25 mouse cellular contexts compared by ENCODE assay signal in the genomic region with DNA sequence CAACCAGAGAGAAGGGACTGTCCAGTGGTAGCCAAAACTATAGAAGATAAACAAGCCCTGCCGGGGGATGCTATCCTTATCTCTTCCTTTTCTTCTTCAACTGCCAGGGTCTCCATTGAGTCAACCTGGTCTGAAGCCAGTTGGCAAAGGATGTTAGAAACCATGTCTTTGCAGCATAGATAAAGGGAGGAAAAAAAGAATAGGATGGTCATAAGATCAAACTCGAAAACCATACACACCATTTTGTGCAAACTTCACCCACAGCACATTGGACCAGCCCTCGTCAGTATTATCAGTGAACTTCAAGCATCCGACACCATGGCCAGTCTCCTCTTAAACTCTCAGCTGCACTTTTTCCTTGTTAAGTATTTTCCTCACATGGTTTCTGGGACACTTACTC.
DNase-seq lines count a peak whose midpoint lies in the region; ATAC-seq and TF ChIP-seq lines count a peak whose summit lies in the region.
"Had no signal": no experiment of that assay in that cellular context is flagged by ENCODE, and none has a peak within 500 bp of the region (broad histone marks: within the 10 kb centered on the region; RNA-seq: fewer than 3 reads in every experiment).

No protein-coding gene starts in this region.

- no peaks in the 10 kb centered on the region for H3K27me3 ChIP-seq in heart, embryonic 12.5 days (replicated peaks)
- no peaks in the 10 kb centered on the region for H3K27me3 ChIP-seq in lung, embryonic 15.5 days
- H3K27me3 ChIP-seq: embryonic facial prominence, embryonic 12.5 days; forebrain, embryonic 12.5 days; Patski had no signal

- no peak for ATAC-seq in heart, embryonic 12.5 days (ENCODE audit: insufficient number of reproducible peaks, low FRiP score)
- peak; percentile 31; the same call in 1 of the 2 replicates for ATAC-seq in lung, embryonic 15.5 days (ENCODE audit: borderline replicate concordance, extremely low read depth, low FRiP score, low TSS enrichment)
- ATAC-seq: activated CD4-positive, CD25-positive, alpha-beta regulatory T cell, adult 4 months; CD4-positive, CD25-positive, alpha-beta regulatory T cell, adult 4 months; forebrain, embryonic 14.5 days; forebrain, embryonic 16.5 days; Patski had no signal

- 0 out of 2 replicates have a peak, but pooled peaks cover 2% of the 10 kb centered on the region for H3K4me1 ChIP-seq in heart, embryonic 12.5 days (replicated peaks)
- H3K4me1 ChIP-seq in lung, embryonic 15.5 days = no peaks in the 10 kb centered on the region
- H3K4me1 ChIP-seq in embryonic fibroblast, embryonic 13.5 days (ENCODE audit: control insufficient read depth, insufficient read depth, low read length) = peaks cover 8% of the 10 kb centered on the region
- H3K4me1 ChIP-seq: embryonic facial prominence, embryonic 10.5 days; embryonic facial prominence, embryonic 12.5 days; forebrain, embryonic 10.5 days; forebrain, embryonic 12.5 days had no signal

- no peak overlapping the region for H3K4me2 ChIP-seq in heart, embryonic 12.5 days
- H3K4me2 ChIP-seq in lung, embryonic 15.5 days = no peak overlapping the region
- H3K4me2 ChIP-seq: embryonic facial prominence, embryonic 12.5 days; forebrain, embryonic 12.5 days had no signal

- H3K27ac ChIP-seq in heart, embryonic 12.5 days (ENCODE audit: poor library complexity, severe bottlenecking) = no peak overlapping the region
- no peak overlapping the region for H3K27ac ChIP-seq in lung, embryonic 15.5 days
- H3K27ac ChIP-seq in embryonic fibroblast, embryonic 13.5 days (ENCODE audit: insufficient read depth, low read length) = 0 out of 2 replicates have a peak overlapping the region, but pooled peaks have one; percentile 8
- H3K27ac ChIP-seq: embryonic facial prominence, embryonic 10.5 days; embryonic facial prominence, embryonic 12.5 days; forebrain, embryonic 10.5 days; forebrain, embryonic 12.5 days had no signal

- WGBS in heart, embryonic 12.5 days = 60% methylated on average over 4 of the region's 4 CpGs
- WGBS in lung, embryonic 15.5 days = 59% methylated on average over 4 of the region's 4 CpGs

- H3K4me3 ChIP-seq in heart, embryonic 12.5 days = no peak overlapping the region
- no peak overlapping the region for H3K4me3 ChIP-seq in lung, embryonic 15.5 days
- H3K4me3 ChIP-seq in embryonic fibroblast, embryonic 13.5 days (ENCODE audit: insufficient read depth, low read length) = no peak overlapping the region
- H3K4me3 ChIP-seq: embryonic facial prominence, embryonic 10.5 days; embryonic facial prominence, embryonic 12.5 days; erythroblast, embryonic 14.5 days; forebrain, embryonic 10.5 days; forebrain, embryonic 12.5 days had no signal

- no peak overlapping the region for H3K9ac ChIP-seq in heart, embryonic 12.5 days
- no peak overlapping the region for H3K9ac ChIP-seq in lung, embryonic 15.5 days
- H3K9ac ChIP-seq: embryonic facial prominence, embryonic 12.5 days; forebrain, embryonic 12.5 days had no signal

- H3K9me3 ChIP-seq in heart, embryonic 12.5 days (replicated peaks) = no peaks in the 10 kb centered on the region
- H3K9me3 ChIP-seq in lung, embryonic 15.5 days = no peaks in the 10 kb centered on the region
- H3K9me3 ChIP-seq: embryonic facial prominence, embryonic 10.5 days; embryonic facial prominence, embryonic 12.5 days; forebrain, embryonic 10.5 days; forebrain, embryonic 12.5 days had no signal

- TF ChIP-seq POLR2A in embryonic fibroblast, embryonic 13.5 days (IDR thresholded peaks at IDR 0.05; ENCODE audit: low read depth, low read length) = no peak

- no peak for TF ChIP-seq CTCF in embryonic fibroblast, embryonic 13.5 days (IDR thresholded peaks at IDR 0.05; ENCODE audit: borderline replicate concordance, insufficient read depth, low read length)

- H3K36me3 ChIP-seq in heart, embryonic 12.5 days = no peaks in the 10 kb centered on the region
- H3K36me3 ChIP-seq in lung, embryonic 15.5 days = no peaks in the 10 kb centered on the region
- H3K36me3 ChIP-seq: embryonic facial prominence, embryonic 10.5 days; embryonic facial prominence, embryonic 12.5 days; forebrain, embryonic 10.5 days; forebrain, embryonic 12.5 days; G1E had no signal

- DNase-seq in heart, adult 11 months = peak; percentile 55
- DNase-seq in lung, postnatal 14 days = no peak
- DNase-seq: adrenal gland, adult 8-10 months; adrenal gland, postnatal 14 days; adrenal gland, postnatal 36 days; B cell, adult 2 months; cerebellum, adult 11-12 months; cerebellum, adult 2 months; cerebellum, adult 9-10 months; cerebellum, postnatal 10 days; cerebellum, postnatal 25 days had no signal
